Mouse (Mus musculus) intestine, postnatal 0 days (tissue): ENCODE data around the gene Kpna1. TPM values are rescaled to one million over a fixed set of nuclear protein-coding genes. Genes with fewer than 3 reads are reported as not detected.
"Not testable (repeated sequence)": the region's sequence is repeated elsewhere in the genome, so short reads cannot be mapped to it uniquely, and the experiment has no call there.

Experiments used
- ATAC-seq: fragments of 200-750 bp; cut with Nextera tagmentation; 2 replicates; pipeline ENCODE4 v1.8.0; 2017; ENCODE audit warnings: mild to moderate bottlenecking, moderate TSS enrichment, moderate library complexity
- H3K27ac ChIP-seq: fragments of 300-500 bp; sonication (generic); 2 replicates; pipeline ENCODE4 v1.5.1; 2014; ENCODE audit warnings: mild to moderate bottlenecking, low read depth, low read length, moderate library complexity
- H3K27me3 ChIP-seq: fragments of 300-500 bp; sonication (generic); replicated peaks from 2 replicates; pipeline ENCODE4 v1.6.1; 2014; ENCODE audit warnings: low read length, mixed read lengths; ENCODE audit not compliant: control insufficient read depth, insufficient read depth
- H3K36me3 ChIP-seq: fragments of 300-500 bp; sonication (generic); 2 replicates; pipeline ENCODE4 v1.6.1; 2014; ENCODE audit warnings: mild to moderate bottlenecking, moderate library complexity; ENCODE audit not compliant: control insufficient read depth, insufficient read depth
- H3K4me1 ChIP-seq: fragments of 300-500 bp; sonication (generic); replicated peaks from 2 replicates; pipeline ENCODE4 v1.6.1; 2014; ENCODE audit warnings: antibody characterized with exemption, low read length, mixed read lengths; ENCODE audit not compliant: control insufficient read depth, insufficient read depth
- H3K4me2 ChIP-seq: fragments of 300-500 bp; sonication (generic); replicated peaks from 2 replicates; pipeline ENCODE4 v1.6.1; 2014; ENCODE audit warnings: low read depth, mild to moderate bottlenecking, moderate library complexity
- H3K4me3 ChIP-seq: fragments of 300-500 bp; sonication (generic); 2 replicates; pipeline ENCODE4 v1.5.1; 2014; ENCODE audit warnings: low read depth, low read length
- H3K9ac ChIP-seq: fragments of 300-500 bp; sonication (generic); 2 replicates; pipeline ENCODE4 v1.6.1; 2014; ENCODE audit warnings: mild to moderate bottlenecking, low read depth, low read length
- H3K9me3 ChIP-seq: fragments of 300-500 bp; sonication (generic); 2 replicates; pipeline ENCODE4 v1.6.1; 2016; ENCODE audit warnings: mixed run types; ENCODE audit not compliant: control insufficient read depth
- CTCF ChIP-seq: sonication (generic); IDR thresholded peaks from 2 replicates; pipeline ENCODE4 v1.5.1; 2016; ENCODE audit warnings: low read depth, mild to moderate bottlenecking, control low read depth, antibody characterized with exemption, moderate library complexity
- WGBS: fragments of 180-500 bp; shearing (Covaris S2); extraction: QIAGEN DNeasy Blood & Tissue Kit; methylation state at CpG from one replicate; pipeline ENCODE4 v1.1.7; 2014; 5-methylcytosine and 5-hydroxymethylcytosine counted together
- polyA plus RNA-seq: library from polyadenylated mRNA; unstranded; fragments of >200 nt; fragmentation: Nextera tagmentation; extraction: Ambion mirVana; gene quantifications from 2 replicates; pipeline ENCODE4 v1.2.1, GENCODE M21; 2015

The Kpna1 gene
- polyA plus RNA-seq, 1 experiment from 2014 or later: 17.6 TPM

GRCm38 (mm10) chr16:36016335-36016734 lies 37.8 kb downstream of the Kpna1 start:
- Histone ChIP-seq H3K4me1 (no peaks in the 10 kb centered on the region), H3K9me3 (no peaks in the 10 kb centered on the region), H3K36me3 (peaks cover 9% of the 10 kb centered on the region), H3K4me2 (no peak overlapping the region), H3K27ac (no peak overlapping the region), H3K9ac (no peak overlapping the region), H3K27me3 (no peaks in the 10 kb centered on the region), H3K4me3 (no peak overlapping the region)
- ATAC-seq: no peak
- 100% methylated on average over 1 of the region's 1 CpGs for WGBS
- TF ChIP-seq CTCF: no peak

DNA sequence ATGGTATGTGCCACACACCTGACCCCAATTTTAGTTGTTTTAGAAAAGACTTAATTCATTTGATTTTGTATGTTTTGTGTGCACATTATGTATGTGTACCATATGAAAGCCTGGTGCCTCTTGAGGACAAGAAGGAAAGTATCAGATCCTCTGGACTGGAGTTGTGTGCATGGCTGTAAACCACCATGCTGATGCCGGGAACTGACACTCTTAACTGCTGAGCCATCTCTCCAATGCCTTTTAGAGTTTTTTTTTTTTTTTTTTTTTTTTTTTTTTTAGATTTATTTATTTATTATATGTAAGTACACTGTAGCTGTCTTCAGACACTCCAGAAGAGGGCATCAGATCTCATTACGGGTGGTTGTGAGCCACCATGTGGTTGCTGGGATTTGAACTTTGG lies 49.6 kb downstream of the Kpna1 start:
- H3K9me3 ChIP-seq: not testable (repeated sequence)
- WGBS: 69% methylated on average over 1 of the region's 2 CpGs

DNA sequence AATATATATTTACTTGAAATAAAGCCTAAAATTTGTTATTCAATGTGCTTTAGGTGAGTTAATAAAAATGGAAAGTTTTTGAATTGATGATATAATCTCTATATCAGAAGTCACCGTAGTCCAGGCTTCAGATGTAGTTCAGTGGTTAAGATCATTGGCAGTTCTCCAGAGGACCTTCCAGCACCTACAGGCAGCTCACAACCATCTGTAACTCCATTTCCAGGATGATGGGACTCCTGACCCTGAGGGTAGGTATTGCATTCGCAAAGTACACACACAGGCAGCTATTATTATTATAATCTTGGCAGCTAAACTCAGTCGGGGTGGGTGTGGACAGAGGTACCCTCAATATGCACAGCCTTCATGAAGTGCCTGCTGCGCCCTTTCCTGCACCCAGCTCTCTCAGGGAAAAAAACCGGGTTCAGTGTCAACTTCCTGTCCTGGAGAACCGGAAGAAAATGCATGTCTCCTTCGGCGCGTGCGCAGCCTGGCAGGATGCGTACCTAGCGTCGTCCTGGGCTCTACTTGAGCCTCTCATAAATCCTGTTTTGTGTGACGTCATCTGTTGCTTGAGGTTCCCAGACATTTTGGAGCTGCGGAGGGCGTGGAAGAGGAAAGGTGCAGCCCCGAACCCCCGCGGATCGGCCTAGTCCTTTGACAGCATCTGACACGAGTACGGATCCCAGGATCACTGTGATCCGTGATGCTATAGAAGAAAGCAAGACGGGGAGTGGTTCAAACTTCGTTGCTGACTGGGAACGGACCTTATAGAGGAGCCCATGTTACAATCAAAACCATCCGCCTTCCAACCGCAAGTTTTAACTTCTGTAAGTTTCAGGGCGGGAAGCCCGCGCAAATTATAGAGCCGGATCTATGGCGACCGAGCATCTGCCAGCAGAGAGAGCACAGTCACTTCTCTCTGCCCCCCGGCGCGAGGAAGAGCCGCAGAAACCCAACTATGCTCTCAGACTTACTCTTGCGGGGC lies 62.4 kb downstream of the Kpna1 start, which contains the start of gene Wdr5b:
Gene Wdr5b (plus strand): TSS at position 551 of the 985 bp plus-strand sequence.
- H3K36me3 ChIP-seq: peaks cover 23% of the 10 kb centered on the region
- H3K27ac ChIP-seq: peak within 1 kb of the TSS; percentile 73
- ATAC-seq: peak; percentile 97
- H3K4me2 ChIP-seq: peak within 1 kb of the TSS; percentile 84
- peak within 1 kb of the TSS; percentile 61 for H3K4me3 ChIP-seq
- 1% methylated on average over 39 of the region's 39 CpGs for WGBS
- TF ChIP-seq CTCF: no peak
- H3K9me3 ChIP-seq: no peaks in the 10 kb centered on the region
- no peaks in the 10 kb centered on the region for H3K27me3 ChIP-seq
- peak within 1 kb of the TSS; percentile 78 for H3K9ac ChIP-seq
- no peaks in the 10 kb centered on the region for H3K4me1 ChIP-seq

More for the DNA sequence above, 49.6 kb downstream of the Kpna1 start:
- H3K9ac ChIP-seq, ATAC-seq, H3K4me1 ChIP-seq, H3K4me2 ChIP-seq, H3K27me3 ChIP-seq, H3K4me3 ChIP-seq, H3K27ac ChIP-seq: not testable (repeated sequence)
- H3K36me3 ChIP-seq: peaks cover 39% of the 10 kb centered on the region

GRCm38 (mm10) chr16:36041625-36042020 lies 63.1 kb downstream of the Kpna1 start:
- Histone ChIP-seq H3K9ac (peak overlapping the region; percentile 78), H3K9me3 (no peaks in the 10 kb centered on the region), H3K4me3 (peak overlapping the region; percentile 61), H3K27ac (peak overlapping the region; percentile 73), H3K4me1 (no peaks in the 10 kb centered on the region), H3K4me2 (peak overlapping the region; percentile 84), H3K27me3 (no peaks in the 10 kb centered on the region), H3K36me3 (peaks cover 27% of the 10 kb centered on the region)
- 22% methylated on average over 11 of the region's 11 CpGs for WGBS
- ATAC-seq: no peak
- no peak for TF ChIP-seq CTCF

GRCm38 (mm10) chr16:36043073-36043472 lies 64.5 kb downstream of the Kpna1 start:
- Histone ChIP-seq H3K9ac (no peak overlapping the region), H3K9me3 (no peaks in the 10 kb centered on the region), H3K36me3 (peaks cover 37% of the 10 kb centered on the region), H3K4me1 (no peaks in the 10 kb centered on the region), H3K4me2 (no peak overlapping the region), H3K27ac (no peak overlapping the region), H3K27me3 (no peaks in the 10 kb centered on the region), H3K4me3 (no peak overlapping the region)
- 90% methylated on average over 10 of the region's 10 CpGs for WGBS
- no peak for TF ChIP-seq CTCF
- no peak for ATAC-seq

DNA sequence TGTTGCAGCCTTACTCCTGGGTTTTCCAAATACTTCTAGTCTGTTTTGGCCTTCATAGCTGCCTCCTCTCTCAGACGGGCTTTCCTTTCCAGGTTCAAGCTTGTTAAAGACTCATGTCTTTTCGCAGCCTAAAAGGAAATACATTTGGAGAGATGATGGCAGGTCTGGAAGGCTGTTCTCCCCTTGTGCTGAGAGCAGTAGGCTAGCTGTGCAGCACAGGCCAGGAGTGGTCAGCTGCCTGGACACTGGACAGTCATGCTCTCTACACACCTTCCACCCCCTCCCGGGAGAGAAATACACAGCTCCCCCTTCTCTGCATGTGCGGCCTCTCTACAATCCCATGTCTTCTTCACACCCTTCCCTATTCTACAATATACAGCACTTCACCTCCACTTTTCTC lies 65.4 kb downstream of the Kpna1 start:
- no peak for ATAC-seq
- TF ChIP-seq CTCF: no peak
- no peak overlapping the region for H3K9ac ChIP-seq
- no peak overlapping the region for H3K4me2 ChIP-seq
- H3K27ac ChIP-seq: no peak overlapping the region
- no peaks in the 10 kb centered on the region for H3K27me3 ChIP-seq
- H3K4me1 ChIP-seq: no peaks in the 10 kb centered on the region
- H3K36me3 ChIP-seq: peaks cover 46% of the 10 kb centered on the region
- H3K4me3 ChIP-seq: no peak overlapping the region
- 90% methylated on average over 4 of the region's 4 CpGs for WGBS
- no peaks in the 10 kb centered on the region for H3K9me3 ChIP-seq
